Mouse (Mus musculus) megakaryocyte-erythroid progenitor cell, adult 5-6 weeks (primary cell): ENCODE data around the gene Dnm1. TPM values are rescaled to one million over a fixed set of nuclear protein-coding genes. Genes with fewer than 3 reads are reported as not detected.

Source experiments
- ATAC-seq: replicated peaks from 2 replicates; pipeline ENCODE4 v1.8.0; 2016; ENCODE audit warnings: mild to moderate bottlenecking, inconsistent platforms; ENCODE audit not compliant: severe bottlenecking, poor library complexity, low FRiP score, low TSS enrichment
- total RNA-seq, 2 experiments: library from RNA; stranded (forward) in 1 of 2; stranded (reverse) in 1 of 2; fragments of 200-1000, 215-1000 nt in 1 of 2; fragments of >200 nt in 1 of 2; fragmentation: Nextera tagmentation in 1 of 2; gene quantifications; 2 replicates each; pipeline ENCODE4 v1.2.3; 2014 to 2017

Dnm1 gene
- total RNA-seq, 2 experiments from 2014 or later: not detected

DNA sequence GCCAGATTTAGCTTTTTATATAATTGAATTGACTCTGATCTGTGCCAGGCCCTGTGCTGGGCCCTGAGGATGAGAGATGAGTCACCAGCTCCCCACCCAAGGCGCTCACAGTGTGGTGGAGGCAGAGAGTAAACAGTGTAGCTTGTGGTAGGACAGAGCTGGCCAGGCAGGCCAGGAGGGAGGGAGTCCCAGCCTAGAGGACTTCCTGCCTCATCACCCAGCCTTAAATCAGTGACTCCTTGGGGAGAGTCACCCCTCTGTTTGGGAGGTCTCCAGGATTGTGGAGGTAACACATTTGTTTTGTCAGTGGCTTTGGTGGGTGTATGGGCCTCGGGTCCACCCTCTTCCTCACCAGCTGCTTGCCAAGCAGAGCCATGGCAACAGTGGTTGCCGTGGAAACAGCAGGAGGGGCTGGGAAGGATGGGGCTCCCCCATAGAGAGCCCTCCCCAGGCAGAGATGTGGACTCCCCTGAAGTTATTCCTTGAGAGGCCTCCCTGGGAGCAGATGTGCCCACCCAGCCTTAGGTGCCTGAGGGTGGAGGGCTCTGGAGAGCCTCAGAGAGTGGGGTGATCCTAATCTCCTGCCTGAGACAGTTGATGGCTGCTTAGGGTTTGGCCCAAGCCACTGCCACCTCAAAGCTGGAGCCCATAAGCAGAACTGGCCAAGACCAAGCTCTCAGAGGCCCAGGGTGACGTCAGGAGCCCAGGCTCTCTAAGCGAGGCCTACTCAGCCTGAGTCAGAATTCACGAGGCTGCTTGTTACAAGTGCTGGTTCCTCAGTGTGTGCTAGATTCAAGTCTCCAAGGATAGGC is 10.4 kb downstream of the Dnm1 start:
- ATAC-seq: no peak

DNA sequence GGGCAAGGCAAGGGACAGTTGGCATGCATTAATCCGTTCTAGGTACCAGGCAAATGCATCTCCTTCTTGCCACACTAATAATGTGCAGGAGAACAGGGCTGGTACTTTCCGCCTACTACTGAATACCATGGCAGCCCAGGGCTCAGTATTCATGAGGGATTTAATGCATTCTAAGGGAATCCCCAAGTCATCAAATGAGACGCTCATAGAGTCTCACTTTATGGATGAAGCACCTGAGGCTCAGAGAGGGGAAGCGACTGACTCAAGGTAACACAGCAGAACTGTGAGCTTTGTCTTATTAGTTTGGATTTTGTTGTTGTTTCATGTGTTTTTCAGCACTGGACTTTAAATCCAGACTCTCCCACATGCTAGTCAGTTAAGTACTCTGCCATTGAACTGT is 11.1 kb downstream of the Dnm1 start:
- no peak for ATAC-seq

DNA sequence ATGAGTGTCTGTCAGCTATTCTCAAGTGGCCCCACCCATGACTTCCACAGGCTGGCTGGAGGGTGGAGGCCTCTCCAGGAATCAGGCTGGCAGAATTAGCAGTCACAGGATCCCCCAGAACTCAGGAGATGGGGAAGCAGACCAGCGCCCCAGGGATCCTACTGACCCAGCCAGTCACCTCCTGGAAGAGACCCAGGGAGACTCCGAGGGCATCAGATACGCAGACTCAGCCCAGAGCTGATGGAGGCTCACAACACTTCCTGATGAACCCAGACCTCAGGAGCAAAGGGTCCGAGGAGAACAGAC is 11.6 kb downstream of the Dnm1 start:
- no peak for ATAC-seq

DNA sequence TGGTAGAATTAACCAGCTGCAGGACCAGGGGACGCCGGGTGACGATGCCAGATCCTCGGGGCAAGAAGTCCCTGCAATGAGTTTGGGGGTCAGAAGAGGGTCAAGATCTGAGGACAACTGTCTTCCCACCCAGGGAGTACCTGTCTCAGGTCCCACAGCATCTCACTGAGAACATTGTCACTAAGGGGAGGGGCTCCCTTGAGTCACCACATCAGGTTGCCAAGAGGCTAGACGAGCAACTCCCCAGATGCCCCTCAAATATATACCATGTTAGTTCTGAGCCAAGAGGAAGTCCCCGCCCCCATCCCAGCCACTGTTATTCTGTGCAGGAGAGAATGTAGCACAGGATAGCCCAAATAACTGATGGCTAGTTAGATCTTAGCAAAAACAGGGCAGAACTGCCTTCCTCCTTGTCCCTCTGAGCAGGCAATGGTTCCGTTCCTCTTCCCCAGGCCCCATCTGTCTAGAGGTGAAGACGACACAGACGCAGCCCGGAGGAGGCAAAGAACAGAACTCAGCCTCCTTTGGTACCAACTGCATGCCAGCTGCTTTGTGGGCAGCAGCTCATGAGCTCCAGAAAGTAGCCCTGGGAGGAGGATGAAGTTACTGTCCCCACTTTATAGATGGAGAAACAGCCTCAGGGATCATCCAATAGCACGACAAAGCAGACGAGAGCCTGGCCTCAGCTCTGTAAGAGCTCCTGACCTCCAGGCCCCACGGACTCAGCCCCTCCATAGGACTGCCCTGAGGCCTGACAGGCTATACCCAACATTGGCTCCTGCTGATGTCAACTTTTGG is 12.1 kb downstream of the Dnm1 start:
- ATAC-seq: no peak

DNA sequence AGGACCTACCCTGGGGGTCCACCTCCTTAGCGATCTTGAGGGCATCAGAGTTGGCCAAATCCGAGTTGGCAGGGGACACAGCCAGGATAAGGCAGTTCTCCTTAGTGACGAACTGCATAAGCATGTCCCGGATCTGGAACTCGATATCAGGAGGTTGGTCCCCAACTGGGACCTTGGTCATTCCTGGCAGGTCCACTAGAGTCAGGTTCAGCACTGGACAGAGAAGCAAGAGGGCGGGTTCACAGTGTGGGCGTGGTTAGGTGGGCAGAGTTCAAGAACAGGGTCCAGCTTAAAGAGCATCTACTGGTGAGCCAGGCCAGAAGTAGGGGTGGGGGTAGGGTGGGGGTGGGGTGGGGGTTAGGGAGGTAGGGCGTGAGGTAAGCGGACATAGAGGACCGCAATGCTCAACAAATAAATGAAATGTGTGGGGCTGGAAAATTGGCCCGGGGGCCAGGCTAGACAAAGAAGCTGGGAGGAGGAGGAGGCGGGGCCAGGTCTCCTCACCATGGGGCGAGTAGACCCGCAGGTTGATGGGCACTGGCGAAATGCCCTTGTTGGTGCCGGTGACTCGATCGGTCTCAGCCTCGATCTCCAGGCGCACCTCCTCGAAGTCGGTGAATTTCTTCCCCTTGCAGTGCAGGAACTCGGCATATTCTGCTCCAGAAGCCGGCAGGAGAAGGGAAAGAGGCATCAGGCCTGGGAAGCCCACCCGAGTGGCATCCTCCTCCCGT is 13.1 kb downstream of the Dnm1 start:
- ATAC-seq: no peak

DNA sequence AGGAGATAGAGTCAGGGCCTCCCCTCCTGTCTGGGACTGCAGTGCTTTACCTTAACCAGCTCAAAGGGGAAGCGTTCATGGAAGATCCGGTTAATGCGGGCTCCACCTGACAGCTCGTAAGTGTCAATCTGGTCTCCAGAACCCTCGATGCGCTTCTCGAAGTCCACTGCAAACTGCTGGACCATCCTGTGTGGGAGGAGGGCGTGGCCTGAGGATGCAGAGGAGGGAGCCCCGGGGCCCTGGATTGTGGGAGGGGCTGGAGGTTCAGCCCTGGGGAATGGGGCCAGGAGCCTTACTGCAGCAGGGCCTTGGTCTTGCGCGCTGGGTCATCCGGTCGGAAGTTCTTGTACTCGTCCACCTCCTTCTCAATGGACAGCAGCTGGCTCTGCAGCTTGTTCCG is 17.2 kb downstream of the Dnm1 start:
- ATAC-seq: no peak

DNA sequence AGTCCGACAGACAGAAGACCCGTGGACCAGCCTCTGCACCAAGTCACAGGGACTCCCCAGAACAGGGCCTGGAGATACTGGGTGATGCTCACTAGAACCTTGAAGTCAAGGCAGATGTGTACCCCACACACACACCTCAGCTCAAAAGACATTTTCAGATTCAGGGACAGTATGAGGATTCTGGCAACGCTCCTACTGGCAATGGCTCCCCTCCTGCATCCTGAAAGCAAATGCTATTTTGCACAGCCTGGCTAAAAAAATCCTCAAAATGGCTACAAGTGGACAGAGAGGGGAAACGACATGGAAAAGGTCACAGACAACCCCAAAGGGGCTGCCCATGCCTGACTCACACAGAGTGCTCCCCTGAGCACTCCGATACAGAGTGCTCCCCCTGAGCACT is 21.0 kb downstream of the Dnm1 start:
- ATAC-seq: no peak

DNA sequence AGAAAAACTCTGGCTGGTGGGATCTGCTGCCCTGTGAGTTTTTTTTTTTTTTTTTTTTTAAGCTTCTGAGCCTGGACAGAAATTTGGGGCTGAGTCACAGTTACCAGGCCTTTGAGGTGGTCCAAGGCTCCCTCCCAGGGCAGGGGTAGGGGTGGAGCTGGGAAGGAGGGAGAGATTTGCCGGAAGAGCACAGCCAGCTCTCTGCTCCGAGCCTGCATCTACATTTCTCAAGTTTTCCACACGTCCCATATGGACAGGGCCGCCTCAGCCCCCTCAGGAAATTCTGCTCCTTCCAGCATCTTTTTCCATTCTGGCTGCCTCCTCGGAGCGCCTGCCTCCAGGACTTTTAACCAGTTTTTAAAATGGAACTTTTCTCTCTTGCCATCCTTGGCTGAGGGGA is 23.6 kb downstream of the Dnm1 start:
- no peak for ATAC-seq

DNA sequence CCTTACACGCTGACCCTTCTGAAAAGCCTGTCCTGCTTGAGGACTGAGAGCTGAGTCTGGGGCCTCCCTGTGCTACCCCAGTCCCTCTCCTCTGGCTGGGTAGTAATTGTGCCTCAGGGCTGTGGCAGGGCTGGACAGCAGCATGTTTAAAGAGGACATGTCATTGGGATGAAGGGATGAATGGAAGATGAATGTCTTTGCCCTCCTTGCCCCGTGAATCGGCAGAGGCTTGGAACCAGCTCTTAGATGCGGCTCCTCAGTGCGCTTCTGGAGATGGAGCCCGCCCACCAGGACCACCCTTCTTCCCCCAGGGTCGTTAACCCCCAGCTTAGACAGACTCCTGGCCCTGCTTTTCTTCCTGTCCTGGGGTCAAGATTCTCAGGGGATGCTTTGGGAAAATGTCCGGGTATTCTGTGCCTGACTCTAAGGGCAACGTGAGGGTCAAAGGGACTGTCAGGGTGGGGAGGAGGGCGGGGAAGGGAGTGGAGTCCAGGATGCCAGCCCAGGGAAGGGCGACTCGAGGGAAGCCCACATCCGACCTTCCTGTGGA is 24.2 kb downstream of the Dnm1 start:
- no peak for ATAC-seq

DNA sequence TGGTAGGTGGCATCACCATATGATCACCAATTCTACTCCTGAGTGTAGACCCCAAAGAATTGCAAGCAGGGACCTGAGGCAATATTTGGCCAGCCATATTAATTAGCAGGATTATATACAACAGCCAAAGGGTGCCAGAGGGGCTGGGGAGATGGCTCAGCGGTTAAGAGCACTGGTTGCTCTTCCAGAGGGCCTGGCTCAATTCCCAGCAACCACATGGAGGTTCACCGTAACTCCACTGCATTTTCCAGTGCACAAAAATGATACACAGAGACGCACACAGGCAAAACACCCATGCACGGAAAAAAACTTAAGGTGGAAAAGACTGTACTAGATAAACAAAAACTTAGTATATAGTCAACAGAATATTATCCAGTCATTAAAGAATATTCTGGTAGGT is 25.9 kb downstream of the Dnm1 start:
- no peak for ATAC-seq

DNA sequence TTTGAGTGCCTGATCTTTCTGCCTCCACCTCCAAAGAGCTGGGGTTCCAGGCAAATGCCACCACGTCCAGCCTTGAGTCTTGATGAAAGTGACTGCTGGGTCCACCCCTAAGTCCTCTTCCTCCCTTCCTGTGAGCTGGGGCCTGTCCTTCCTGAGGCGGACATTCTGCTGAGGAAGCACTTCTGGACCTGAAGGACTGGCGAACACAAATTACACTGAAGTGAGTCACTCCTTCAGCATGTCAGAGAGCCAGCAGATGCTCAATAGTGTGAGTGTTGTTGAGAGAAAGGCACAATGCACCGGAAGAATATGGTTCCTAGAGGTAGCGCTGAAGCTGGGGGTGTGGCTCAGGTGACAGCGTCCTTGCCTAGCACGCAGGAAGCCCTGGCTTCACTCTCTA is 27.8 kb downstream of the Dnm1 start:
- ATAC-seq: no peak

DNA sequence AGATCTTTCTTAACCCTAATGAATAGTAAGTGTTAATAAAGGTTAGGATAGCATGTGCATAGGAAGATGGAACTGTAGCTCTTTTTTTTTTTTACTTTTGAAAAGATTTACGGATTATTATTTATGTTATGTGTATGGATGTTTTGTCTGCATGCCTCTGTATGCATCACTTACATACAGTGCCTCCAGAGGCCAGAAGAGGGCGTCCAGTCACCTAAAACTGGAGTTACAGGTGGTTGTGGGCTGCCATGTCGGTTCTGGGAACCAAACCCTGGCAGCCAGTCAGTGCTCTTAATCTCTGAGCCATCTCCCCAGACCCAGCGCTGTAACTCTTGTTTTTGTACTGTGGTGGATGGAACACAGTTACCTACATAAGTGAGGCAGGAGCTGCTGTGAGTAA is 28.8 kb downstream of the Dnm1 start:
- ATAC-seq: no peak

DNA sequence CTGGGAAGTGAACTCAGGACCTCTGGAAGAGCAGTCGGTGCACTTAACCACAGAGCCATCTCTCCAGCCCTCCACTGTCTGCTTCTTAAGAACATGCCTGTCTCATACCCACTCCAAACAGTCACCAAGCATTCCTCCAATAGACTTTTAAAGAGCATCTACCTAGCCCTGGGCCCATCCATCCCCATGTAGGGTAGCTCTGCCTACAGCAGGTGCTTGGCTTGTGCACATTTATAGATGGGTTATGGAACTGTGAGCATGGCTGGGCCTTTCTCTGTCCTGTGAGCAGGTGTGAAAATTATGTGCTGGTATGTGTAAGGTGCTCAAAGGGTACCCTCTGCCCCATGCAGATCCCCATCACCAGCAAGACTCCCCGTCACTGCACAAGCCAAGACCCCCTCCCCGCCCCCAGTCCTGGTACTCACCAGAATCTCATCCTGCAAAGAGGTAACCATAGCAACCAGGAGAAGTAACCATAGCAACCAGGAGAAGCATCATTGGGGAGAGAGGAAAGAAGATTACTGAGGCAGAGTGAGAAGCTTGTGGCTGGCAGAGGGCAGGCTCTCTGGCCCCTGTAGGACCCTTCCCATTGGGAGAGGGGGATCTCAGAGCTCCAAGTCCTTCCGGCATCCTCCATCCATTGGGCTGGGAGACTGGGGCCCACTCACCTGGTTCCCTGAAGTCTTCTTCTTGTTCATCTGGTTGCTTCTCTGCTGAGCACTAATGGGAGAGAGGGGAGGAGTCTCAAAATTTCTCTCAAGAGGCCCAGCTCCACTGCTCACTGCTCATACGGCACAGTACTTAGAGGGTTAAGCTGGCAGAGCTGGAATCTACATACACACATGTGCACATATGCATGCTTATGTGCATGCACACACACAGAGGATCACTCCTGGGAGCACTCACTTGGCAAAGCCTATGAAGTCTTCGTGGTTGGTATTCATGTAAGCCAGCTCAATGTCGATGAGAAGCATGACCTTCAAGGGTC is 30.1 kb downstream of the Dnm1 start:
- ATAC-seq: no peak

DNA sequence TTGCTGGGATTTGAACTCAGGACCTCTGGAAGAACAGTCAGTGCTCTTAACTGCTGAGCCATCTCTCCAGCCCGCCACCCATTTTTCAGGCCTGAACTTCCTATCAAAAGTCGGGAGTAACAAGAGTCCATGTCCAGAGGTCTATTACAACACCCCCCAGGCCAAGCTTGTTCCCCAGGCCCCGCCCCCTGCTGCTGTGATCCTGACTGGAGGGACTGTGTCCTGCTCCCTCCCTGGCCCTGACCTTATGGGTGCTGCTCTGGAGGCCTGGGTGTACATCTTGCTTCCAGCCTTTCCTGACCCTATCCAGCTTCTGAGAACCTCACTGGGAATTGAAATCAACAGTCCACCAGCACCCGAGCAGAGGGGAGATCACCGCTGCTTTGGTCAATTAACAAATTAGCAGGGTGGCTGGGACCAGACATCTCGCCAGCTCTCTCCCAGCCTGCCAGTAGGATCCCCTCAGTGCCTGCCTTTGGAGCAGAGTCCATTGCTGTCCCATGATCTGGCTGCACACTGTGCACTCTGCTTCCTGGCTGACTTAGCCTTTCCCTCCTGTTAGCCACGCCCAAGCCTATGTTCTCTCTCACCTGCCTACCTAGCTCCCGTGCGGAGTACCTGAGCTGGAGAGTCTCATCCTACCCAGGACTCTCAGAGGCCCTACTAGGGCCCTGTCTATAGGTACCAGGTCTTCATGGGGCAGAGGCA is 31.4 kb downstream of the Dnm1 start:
- no peak for ATAC-seq

DNA sequence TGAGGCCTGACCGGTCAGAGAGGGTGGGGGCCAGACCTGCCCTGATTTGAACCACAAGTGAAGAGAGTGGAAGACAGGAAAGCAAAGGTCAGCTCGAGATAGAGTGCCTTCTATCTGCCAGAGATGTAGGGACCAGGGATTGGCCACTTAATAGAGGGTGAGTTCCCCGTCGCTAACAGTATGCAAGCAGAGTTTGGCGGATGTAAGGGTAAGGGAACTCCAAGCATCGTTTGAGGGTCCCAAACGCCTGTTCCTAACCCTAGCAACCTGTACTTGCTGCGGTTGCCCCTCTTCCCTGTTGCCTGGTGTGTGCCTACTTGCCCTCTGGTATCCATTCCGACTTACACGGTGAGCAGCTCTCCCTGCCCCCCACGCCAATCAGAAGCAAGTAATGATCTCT is 32.4 kb downstream of the Dnm1 start:
- ATAC-seq: no peak

DNA sequence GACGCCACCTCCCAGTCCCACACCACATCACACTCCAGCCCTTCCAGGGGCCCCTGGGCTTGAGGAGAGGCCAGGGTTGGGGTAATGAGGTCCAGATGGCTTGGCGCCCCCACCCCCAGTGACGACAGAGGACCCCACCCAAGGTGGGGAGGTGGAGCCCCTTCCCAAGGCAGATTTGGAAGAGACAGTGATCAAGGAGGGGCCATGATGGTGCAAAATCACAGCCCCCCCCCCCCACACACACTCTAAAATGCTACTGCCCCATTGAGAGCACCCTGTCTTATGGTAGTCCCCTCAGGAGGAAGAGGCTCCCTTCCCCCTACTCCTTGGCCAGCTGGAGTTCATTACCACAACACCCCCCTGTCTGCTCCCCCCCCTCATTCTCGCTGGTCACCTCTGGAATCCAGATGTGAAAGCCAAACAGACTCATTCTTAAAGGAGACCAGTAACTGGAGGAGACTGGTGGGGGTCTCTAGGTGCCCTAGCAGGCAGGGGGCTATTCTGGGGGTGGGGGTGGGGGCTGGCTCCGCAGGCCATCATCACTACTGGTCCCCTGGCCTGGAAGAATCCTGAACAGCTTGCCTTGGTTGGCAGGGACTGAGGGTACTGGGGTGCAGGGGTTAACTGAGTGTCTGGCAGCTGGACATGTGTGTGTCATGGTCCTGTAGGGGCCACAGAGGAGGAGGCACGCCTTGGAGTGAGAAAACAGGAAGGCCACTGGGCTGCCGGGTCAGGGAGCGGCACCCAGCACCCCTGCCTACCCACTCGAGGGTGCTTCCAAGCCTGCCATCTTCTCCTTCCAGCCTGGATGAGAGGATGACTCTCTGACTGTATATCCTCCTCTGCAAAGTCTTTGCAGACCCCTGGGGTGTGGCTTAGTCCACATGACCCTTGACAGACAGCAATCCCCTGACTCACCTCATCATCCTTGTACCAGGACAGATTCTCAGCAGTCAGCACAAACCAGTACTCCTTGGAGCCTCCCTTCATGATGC is 33.3 kb downstream of the Dnm1 start:
- no peak for ATAC-seq
